Mouse (Mus musculus) MEL (cell line): ENCODE results near the gene Brpf1. TPM values are rescaled to one million over a fixed set of nuclear protein-coding genes. Genes with fewer than 3 reads are reported as not detected.

Experiments
- DNase-seq: peaks from one replicate; pipeline ENCODE4 v3.0.0; 2011; ENCODE audit warnings: low read depth, low spot score
- H3K27ac ChIP-seq: 2 replicates; pipeline ENCODE4 v1.5.1; 2012; ENCODE audit warnings: low read depth, mild to moderate bottlenecking, control low read depth, low read length, moderate library complexity; ENCODE audit not compliant: control insufficient read depth
- H3K27me3 ChIP-seq, 2 experiments: fragments of 150-350 bp in 1 of 2; sonication (generic) in 1 of 2; 2 replicates each; pipeline ENCODE4 v1.6.1; 2012; ENCODE audit warnings: low read length in 2 of 2, mild to moderate bottlenecking in 2 of 2, improper control_type of control experiment in 1 of 2, moderate library complexity in 1 of 2; ENCODE audit not compliant: insufficient read depth in 2 of 2, control insufficient read depth in 1 of 2
- H3K36me3 ChIP-seq, 2 experiments: 2 replicates each; pipeline ENCODE4 v1.6.1; 2012 to 2014; ENCODE audit warnings: low read length in 2 of 2, improper control_type of control experiment in 1 of 2, inconsistent platforms in 1 of 2, mild to moderate bottlenecking in 1 of 2; ENCODE audit not compliant: insufficient read depth in 2 of 2, control insufficient read depth in 1 of 2
- H3K4me1 ChIP-seq, 2 experiments: fragments of 150-350 bp in 1 of 2; sonication (generic) in 1 of 2; 2 replicates each; pipeline ENCODE4 v1.6.1; 2012; ENCODE audit warnings: low read length in 2 of 2, improper control_type of control experiment in 1 of 2, mild to moderate bottlenecking in 1 of 2; ENCODE audit not compliant: insufficient read depth in 2 of 2, control insufficient read depth in 1 of 2
- H3K4me3 ChIP-seq, 2 experiments: fragments of 150-350 bp in 1 of 2; sonication (generic) in 1 of 2; 2 replicates each; pipeline ENCODE4 v1.5.1; 2012; ENCODE audit warnings: low read depth in 2 of 2, low read length in 2 of 2, mild to moderate bottlenecking in 2 of 2, moderate library complexity in 2 of 2, control low read depth in 1 of 2, improper control_type of control experiment in 1 of 2; ENCODE audit not compliant: control insufficient read depth in 1 of 2, insufficient read depth in 1 of 2
- H3K79me2 ChIP-seq: 2 replicates; pipeline ENCODE4 v1.6.1; 2012; ENCODE audit warnings: mild to moderate bottlenecking, low read length, moderate library complexity; ENCODE audit not compliant: control insufficient read depth, poor library complexity, insufficient read depth
- H3K9ac ChIP-seq: 2 replicates; pipeline ENCODE4 v1.6.1; 2012; ENCODE audit warnings: low read depth, mild to moderate bottlenecking, control low read depth, low read length, moderate library complexity; ENCODE audit not compliant: control insufficient read depth, poor library complexity, severe bottlenecking
- H3K9me3 ChIP-seq: fragments of 150-350 bp; sonication (generic); replicated peaks from 2 replicates; pipeline ENCODE4 v1.6.1; 2012; ENCODE audit warnings: mild to moderate bottlenecking, low read length, improper control_type of control experiment, moderate library complexity; ENCODE audit not compliant: insufficient read depth
- BHLHE40 ChIP-seq: IDR thresholded peaks from 2 replicates; pipeline ENCODE4 v1.6.1; 2012; ENCODE audit warnings: low read depth, mild to moderate bottlenecking, inconsistent platforms, low read length, improper control_type of control experiment, borderline replicate concordance
- CHD1 ChIP-seq: IDR thresholded peaks from 2 replicates; pipeline ENCODE4 v1.6.1; 2012; ENCODE audit warnings: low read depth, mild to moderate bottlenecking, inconsistent platforms, low read length, improper control_type of control experiment
- CHD2 ChIP-seq: IDR thresholded peaks from 2 replicates; pipeline ENCODE4 v1.6.1; 2011; ENCODE audit warnings: low read length, improper control_type of control experiment
- E2F4 ChIP-seq: IDR thresholded peaks from 2 replicates; pipeline ENCODE4 v1.6.1; 2011; ENCODE audit warnings: low read depth, low read length, improper control_type of control experiment, borderline replicate concordance
- ELF1 ChIP-seq: IDR thresholded peaks from 2 replicates; pipeline ENCODE4 v1.6.1; 2014; ENCODE audit warnings: low read depth, mild to moderate bottlenecking, inconsistent platforms, low read length, improper control_type of control experiment, moderate library complexity
- GABPA ChIP-seq: IDR thresholded peaks from 2 replicates; pipeline ENCODE4 v1.6.1; 2012; ENCODE audit warnings: low read depth, mild to moderate bottlenecking, inconsistent platforms, low read length, improper control_type of control experiment, moderate library complexity
- GATA1 ChIP-seq: IDR thresholded peaks from 2 replicates; pipeline ENCODE4 v1.6.1; 2011; ENCODE audit warnings: low read depth, low read length, improper control_type of control experiment
- HCFC1 ChIP-seq: IDR thresholded peaks from 2 replicates; pipeline ENCODE4 v1.6.1; 2012; ENCODE audit warnings: low read depth, mild to moderate bottlenecking, inconsistent platforms, low read length, improper control_type of control experiment, moderate library complexity
- JUND ChIP-seq: IDR thresholded peaks from 2 replicates; pipeline ENCODE4 v1.6.1; 2011; ENCODE audit warnings: low read depth, mild to moderate bottlenecking, improper control_type of control experiment, low read length
- KAT2A ChIP-seq: conservative IDR thresholded peaks from 2 replicates; pipeline ENCODE4 v1.6.1; 2012; ENCODE audit warnings: low read depth, low read length, improper control_type of control experiment, inconsistent platforms
- MAFK ChIP-seq: IDR thresholded peaks from 2 replicates; pipeline ENCODE4 v1.6.1; 2011; ENCODE audit warnings: low read depth, mild to moderate bottlenecking, low read length, improper control_type of control experiment, borderline replicate concordance
- MAX ChIP-seq: IDR thresholded peaks from 2 replicates; pipeline ENCODE4 v1.6.1; 2011; ENCODE audit warnings: low read length, improper control_type of control experiment
- MXI1 ChIP-seq: IDR thresholded peaks from 2 replicates; pipeline ENCODE4 v1.6.1; 2011; ENCODE audit warnings: mild to moderate bottlenecking, low read depth, low read length, improper control_type of control experiment
- MYB ChIP-seq: IDR thresholded peaks from 2 replicates; pipeline ENCODE4 v1.6.1; 2011; ENCODE audit warnings: mild to moderate bottlenecking, low read depth, low read length, improper control_type of control experiment
- MYC ChIP-seq: IDR thresholded peaks from 2 replicates; pipeline ENCODE4 v1.6.1; 2011; ENCODE audit warnings: low read depth, mild to moderate bottlenecking, low read length, improper control_type of control experiment, moderate library complexity
- NELFE ChIP-seq: IDR thresholded peaks from 2 replicates; pipeline ENCODE4 v1.6.1; 2011; ENCODE audit warnings: low read depth, low read length, improper control_type of control experiment
- POLR2A ChIP-seq, 2 experiments: IDR thresholded peaks; 2 replicates each; pipeline ENCODE4 v1.6.1; 2011 to 2012; ENCODE audit warnings: low read length in 2 of 2, mild to moderate bottlenecking in 2 of 2, control low read depth in 1 of 2, improper control_type of control experiment in 1 of 2, low read depth in 1 of 2, moderate library complexity in 1 of 2; ENCODE audit not compliant: control insufficient read depth in 1 of 2, insufficient read depth in 1 of 2, poor library complexity in 1 of 2
- POLR2AphosphoS2 ChIP-seq: IDR thresholded peaks from 2 replicates; pipeline ENCODE4 v1.6.1; 2011; ENCODE audit warnings: low read length, improper control_type of control experiment
- POLR2AphosphoS5 ChIP-seq: IDR thresholded peaks from 2 replicates; pipeline ENCODE4 v1.6.1; 2012; ENCODE audit warnings: low read depth, borderline replicate concordance, mild to moderate bottlenecking, inconsistent platforms, low read length, moderate library complexity, mixed read lengths
- RCOR1 ChIP-seq: IDR thresholded peaks from 2 replicates; pipeline ENCODE4 v1.6.1; 2012; ENCODE audit warnings: low read depth, mild to moderate bottlenecking, inconsistent platforms, low read length, improper control_type of control experiment
- SIN3A ChIP-seq: IDR thresholded peaks from 2 replicates; pipeline ENCODE4 v1.6.1; 2012; ENCODE audit warnings: low read length, improper control_type of control experiment, inconsistent platforms
- SMC3 ChIP-seq: IDR thresholded peaks from 2 replicates; pipeline ENCODE4 v1.6.1; 2011; ENCODE audit warnings: low read depth, low read length, improper control_type of control experiment
- TAL1 ChIP-seq: IDR thresholded peaks from 2 replicates; pipeline ENCODE4 v1.6.1; 2012; ENCODE audit warnings: mild to moderate bottlenecking, inconsistent platforms, low read length, moderate library complexity, mixed read lengths
- TCF12 ChIP-seq: IDR thresholded peaks from 2 replicates; pipeline ENCODE4 v1.6.1; 2014; ENCODE audit warnings: low read depth, mild to moderate bottlenecking, inconsistent platforms, low read length, improper control_type of control experiment, moderate library complexity
- UBTF ChIP-seq: IDR thresholded peaks from 2 replicates; pipeline ENCODE4 v1.6.1; 2012; ENCODE audit warnings: low read depth, mild to moderate bottlenecking, inconsistent platforms, low read length, improper control_type of control experiment, moderate library complexity, borderline replicate concordance; ENCODE audit not compliant: insufficient read depth
- USF1 ChIP-seq: IDR thresholded peaks from 2 replicates; pipeline ENCODE4 v1.6.1; 2014; ENCODE audit warnings: low read depth, mild to moderate bottlenecking, inconsistent platforms, low read length, improper control_type of control experiment, moderate library complexity
- ZKSCAN1 ChIP-seq: IDR thresholded peaks from 2 replicates; pipeline ENCODE4 v1.6.1; 2012; ENCODE audit warnings: low read depth, mild to moderate bottlenecking, inconsistent platforms, low read length, improper control_type of control experiment, moderate library complexity
- ZMIZ1 ChIP-seq: IDR thresholded peaks from 2 replicates; pipeline ENCODE4 v1.6.1; 2012; ENCODE audit warnings: low read depth, mild to moderate bottlenecking, inconsistent platforms, low read length, improper control_type of control experiment, moderate library complexity
- ZNF384 ChIP-seq: IDR thresholded peaks from 2 replicates; pipeline ENCODE4 v1.6.1; 2012; ENCODE audit warnings: low read depth, mild to moderate bottlenecking, inconsistent platforms, low read length, improper control_type of control experiment
- polyA plus RNA-seq, 2 experiments: library from polyadenylated mRNA; stranded (reverse) in 1 of 2; unstranded in 1 of 2; fragments of >175 nt in 1 of 2; fragments of >200 nt in 1 of 2; gene quantifications; 2 replicates each; pipeline versions ENCODE4 v1.2.1 to v1.2.4; 2012; ENCODE audit warnings: low replicate concordance in 2 of 2, low read depth in 1 of 2; ENCODE audit not compliant: insufficient read length in 2 of 2, insufficient read depth in 1 of 2, missing spikeins in 1 of 2
- total RNA-seq: library from RNA; depleted of rRNA; stranded (reverse); fragments of 300-350 nt; gene quantifications from 2 replicates; pipeline ENCODE4 v1.2.3, GENCODE M21; 2012

Brpf1 gene
- total and polyA plus RNA-seq, 3 experiments, result 32.6 to 46.8 (median 44.9) TPM

GRCm38 (mm10) chr6:113368124-113368523 is 61.2 kb downstream of the Brpf1 start:
- no peaks in the 10 kb centered on the region for H3K79me2 ChIP-seq
- H3K9ac ChIP-seq, result no peak overlapping the region
- H3K36me3 ChIP-seq, result no peaks in the 10 kb centered on the region; a peak in 1 of 4 replicates
- H3K4me1 ChIP-seq, result no peaks in the 10 kb centered on the region
- no peaks in the 10 kb centered on the region for H3K9me3 ChIP-seq
- H3K27me3 ChIP-seq, result no peaks in the 10 kb centered on the region
- no peak overlapping the region for H3K27ac ChIP-seq
- no peak for DNase-seq
- TF ChIP-seq ZNF384 (no peak), TCF12 (no peak), SMC3 (no peak), ZKSCAN1 (no peak), USF1 (no peak), MAX (no peak), TAL1 (no peak), MYB (no peak), CHD2 (no peak), UBTF (no peak), E2F4 (no peak), KAT2A (no peak), SIN3A (no peak), CHD1 (no peak), ELF1 (no peak), MAFK (no peak), GATA1 (no peak), POLR2AphosphoS5 (no peak)
- TF ChIP-seq, all 39 proteins: peak for 0
- no peak overlapping the region for H3K4me3 ChIP-seq

GRCm38 (mm10) chr6:113368577-113368976 is 61.6 kb downstream of the Brpf1 start:
- no peak for DNase-seq
- Histone ChIP-seq H3K9me3 (no peaks in the 10 kb centered on the region), H3K27ac (no peak overlapping the region), H3K9ac (no peak overlapping the region), H3K79me2 (no peaks in the 10 kb centered on the region), H3K36me3 (no peaks in the 10 kb centered on the region; a peak in 1 of 4 replicates), H3K4me1 (no peaks in the 10 kb centered on the region), H3K27me3 (no peaks in the 10 kb centered on the region), H3K4me3 (no peak overlapping the region)
- TF ChIP-seq SMC3 (no peak), UBTF (no peak), MYC (no peak), POLR2AphosphoS2 (no peak), NELFE (no peak), ZKSCAN1 (no peak), USF1 (no peak), MAFK (no peak), BHLHE40 (no peak), POLR2A (IDR thresholded peaks at IDR 0.05; ENCODE audit: control insufficient read depth in 1 of 2, insufficient read depth in 1 of 2, low read depth in 1 of 2, low read length in 2 of 2, poor library complexity in 1 of 2) (no peak), ZMIZ1 (no peak), JUND (no peak), SIN3A (no peak), GABPA (no peak), MXI1 (no peak), HCFC1 (no peak), ZNF384 (no peak), CHD1 (no peak), RCOR1 (no peak), MAX (no peak)
